Mouse (Mus musculus): ENCODE data around the gene Inmt. TPM values are rescaled to one million over a fixed set of nuclear protein-coding genes. Genes with fewer than 3 reads are reported as not detected.
A peak's percentile ranks its signal among the peaks of the same experiment; 100 is the strongest.

The Inmt gene
- polyA plus RNA-seq, 1 experiment, result not detected

DNA sequence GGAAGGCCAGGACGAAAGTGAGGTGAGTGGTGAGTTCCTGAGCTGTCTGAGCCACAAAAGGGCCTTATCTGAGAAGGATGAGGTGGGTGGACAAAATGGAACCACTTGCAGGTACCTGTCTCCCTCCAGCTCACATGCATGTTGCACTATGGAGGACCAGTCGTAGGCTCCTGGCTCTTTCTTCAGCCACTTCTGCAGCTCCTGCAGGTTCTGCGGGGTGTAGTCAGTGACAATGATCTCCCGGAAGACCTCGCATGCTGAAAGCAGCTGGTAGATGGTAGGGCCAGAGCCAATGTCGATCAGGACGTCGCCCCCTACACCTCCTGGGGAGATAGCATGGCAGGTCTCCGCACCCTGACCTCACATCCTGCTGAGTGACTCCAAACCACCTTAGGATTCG is 1.7 kb downstream of the Inmt start:
- H3K9me3 ChIP-seq (replicated peaks; ENCODE audit: control insufficient read depth, insufficient read depth, low read length, poor library complexity, severe bottlenecking), result no peaks in the 10 kb centered on the region

GRCm38 (mm10) chr6:55171638-55172037 is 3.2 kb downstream of the Inmt start:
- no peaks in the 10 kb centered on the region for H3K9me3 ChIP-seq (replicated peaks; ENCODE audit: control insufficient read depth, insufficient read depth, low read length, poor library complexity, severe bottlenecking)
- H3K4me1 ChIP-seq (ENCODE audit: control insufficient read depth, insufficient read depth, low read length), result peaks cover 5% of the 10 kb centered on the region
- no peak overlapping the region for H3K27ac ChIP-seq (ENCODE audit: insufficient read depth, low read length)
- peak; percentile 22 for TF ChIP-seq CTCF (IDR thresholded peaks at IDR 0.05; ENCODE audit: low read depth, low read length)
- TF ChIP-seq POLR2A (IDR thresholded peaks at IDR 0.05; ENCODE audit: insufficient read depth, low read length), result no peak
- no peak overlapping the region for H3K9ac ChIP-seq (ENCODE audit: low read depth, poor library complexity, severe bottlenecking)
- H3K36me3 ChIP-seq (ENCODE audit: control insufficient read depth, insufficient read depth, low read length, poor library complexity, severe bottlenecking), result no peaks in the 10 kb centered on the region
- H3K4me3 ChIP-seq (ENCODE audit: low read depth, low read length), result no peak overlapping the region
- H3K27me3 ChIP-seq (ENCODE audit: control insufficient read depth, insufficient read depth, low read length, poor library complexity, severe bottlenecking), result no peaks in the 10 kb centered on the region

More for the DNA sequence above, 1.7 kb downstream of the Inmt start:
- Histone ChIP-seq H3K4me3 (ENCODE audit: low read depth, low read length) (no peak overlapping the region), H3K4me1 (ENCODE audit: control insufficient read depth, insufficient read depth, low read length) (peaks cover 5% of the 10 kb centered on the region), H3K27me3 (ENCODE audit: control insufficient read depth, insufficient read depth, low read length, poor library complexity, severe bottlenecking) (no peaks in the 10 kb centered on the region), H3K36me3 (ENCODE audit: control insufficient read depth, insufficient read depth, low read length, poor library complexity, severe bottlenecking) (no peaks in the 10 kb centered on the region), H3K9ac (ENCODE audit: low read depth, poor library complexity, severe bottlenecking) (no peak overlapping the region), H3K27ac (ENCODE audit: insufficient read depth, low read length) (no peak overlapping the region)
- TF ChIP-seq POLR2A (IDR thresholded peaks at IDR 0.05; ENCODE audit: insufficient read depth, low read length) (no peak), CTCF (IDR thresholded peaks at IDR 0.05; ENCODE audit: low read depth, low read length) (no peak), EP300 (IDR thresholded peaks at IDR 0.05; ENCODE audit: insufficient read depth, low read depth, low read length) (no peak)

- Histone ChIP-seq H3K4me3 (ENCODE audit: low read depth, low read length) (no peak overlapping the region), H3K9ac (ENCODE audit: low read depth, poor library complexity, severe bottlenecking) (no peak overlapping the region), H3K9me3 (replicated peaks; ENCODE audit: control insufficient read depth, insufficient read depth, low read length, poor library complexity, severe bottlenecking) (no peaks in the 10 kb centered on the region), H3K36me3 (ENCODE audit: control insufficient read depth, insufficient read depth, low read length, poor library complexity, severe bottlenecking) (no peaks in the 10 kb centered on the region), H3K4me1 (ENCODE audit: control insufficient read depth, insufficient read depth, low read length) (peaks cover 5% of the 10 kb centered on the region), H3K27me3 (ENCODE audit: control insufficient read depth, insufficient read depth, low read length, poor library complexity, severe bottlenecking) (no peaks in the 10 kb centered on the region), H3K27ac (ENCODE audit: insufficient read depth, low read length) (no peak overlapping the region)
- no peak for TF ChIP-seq EP300 (IDR thresholded peaks at IDR 0.05; ENCODE audit: insufficient read depth, low read depth, low read length)
- TF ChIP-seq POLR2A (IDR thresholded peaks at IDR 0.05; ENCODE audit: insufficient read depth, low read length), result no peak
- no peak for TF ChIP-seq CTCF (IDR thresholded peaks at IDR 0.05; ENCODE audit: low read depth, low read length)
These were observed 5.0 kb downstream of the Inmt start for GRCm38 (mm10) chr6:55169818-55170217.

DNA sequence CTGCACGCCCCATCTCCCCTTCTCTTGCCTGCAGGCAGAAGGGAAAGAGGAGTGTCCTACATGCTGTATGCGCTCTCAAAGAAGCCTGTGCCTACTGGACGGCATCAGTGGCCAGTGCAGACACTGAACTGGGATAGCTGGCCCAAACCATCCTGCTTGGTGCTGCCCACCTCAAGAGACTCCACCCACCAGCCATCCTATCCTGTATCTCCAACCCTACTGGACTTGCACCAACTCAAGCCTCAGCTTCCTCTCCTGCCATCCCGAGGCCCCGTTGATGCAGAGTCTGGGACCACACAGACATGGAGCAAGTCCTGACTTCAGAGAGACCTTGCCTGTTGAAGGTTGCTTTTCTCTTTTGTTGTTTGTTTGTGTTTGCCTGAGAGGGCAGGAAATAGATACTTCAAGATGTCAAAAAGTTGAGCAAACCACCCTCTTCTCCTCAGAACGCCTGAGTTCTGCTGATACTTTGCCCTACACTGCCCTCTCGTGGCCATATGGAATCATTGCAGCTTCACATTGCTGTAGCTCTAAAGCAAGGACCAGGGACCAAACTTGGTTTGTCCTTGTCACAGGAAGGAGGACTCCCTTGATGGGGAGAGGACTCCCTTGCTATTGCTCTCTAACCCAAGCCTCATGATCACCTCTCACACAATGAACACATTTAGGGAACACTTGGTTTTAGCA is 7.9 kb downstream of the Inmt start:
- no peak overlapping the region for H3K27ac ChIP-seq (ENCODE audit: insufficient read depth, low read length)
- no peak overlapping the region for H3K9ac ChIP-seq (ENCODE audit: low read depth, poor library complexity, severe bottlenecking)
- peak; percentile 53 for TF ChIP-seq CTCF (IDR thresholded peaks at IDR 0.05; ENCODE audit: low read depth, low read length)
- no peak for TF ChIP-seq EP300 (IDR thresholded peaks at IDR 0.05; ENCODE audit: insufficient read depth, low read depth, low read length)
- H3K27me3 ChIP-seq (ENCODE audit: control insufficient read depth, insufficient read depth, low read length, poor library complexity, severe bottlenecking), result no peaks in the 10 kb centered on the region
- no peak overlapping the region for H3K4me3 ChIP-seq (ENCODE audit: low read depth, low read length)
- H3K36me3 ChIP-seq (ENCODE audit: control insufficient read depth, insufficient read depth, low read length, poor library complexity, severe bottlenecking), result no peaks in the 10 kb centered on the region
- peaks cover 5% of the 10 kb centered on the region for H3K4me1 ChIP-seq (ENCODE audit: control insufficient read depth, insufficient read depth, low read length)
- no peaks in the 10 kb centered on the region for H3K9me3 ChIP-seq (replicated peaks; ENCODE audit: control insufficient read depth, insufficient read depth, low read length, poor library complexity, severe bottlenecking)

- Histone ChIP-seq H3K9ac (ENCODE audit: low read depth, poor library complexity, severe bottlenecking) (no peak overlapping the region), H3K4me1 (ENCODE audit: control insufficient read depth, insufficient read depth, low read length) (peaks cover 6% of the 10 kb centered on the region)
- TF ChIP-seq CTCF (IDR thresholded peaks at IDR 0.05; ENCODE audit: low read depth, low read length) (no peak), POLR2A (IDR thresholded peaks at IDR 0.05; ENCODE audit: insufficient read depth, low read length) (no peak), EP300 (IDR thresholded peaks at IDR 0.05; ENCODE audit: insufficient read depth, low read depth, low read length) (no peak)
These were observed 11.7 kb downstream of the Inmt start for GRCm38 (mm10) chr6:55163046-55163584.

GRCm38 (mm10) chr6:55161311-55161761 is 13.5 kb downstream of the Inmt start:
- H3K27me3 ChIP-seq (ENCODE audit: control insufficient read depth, insufficient read depth, low read length, poor library complexity, severe bottlenecking), result no peaks in the 10 kb centered on the region
- H3K27ac ChIP-seq (ENCODE audit: insufficient read depth, low read length), result no peak overlapping the region
- H3K9me3 ChIP-seq (replicated peaks; ENCODE audit: control insufficient read depth, insufficient read depth, low read length, poor library complexity, severe bottlenecking), result no peaks in the 10 kb centered on the region
- H3K4me1 ChIP-seq (ENCODE audit: control insufficient read depth, insufficient read depth, low read length), result peaks cover 6% of the 10 kb centered on the region
- no peak overlapping the region for H3K9ac ChIP-seq (ENCODE audit: low read depth, poor library complexity, severe bottlenecking)
- H3K36me3 ChIP-seq (ENCODE audit: control insufficient read depth, insufficient read depth, low read length, poor library complexity, severe bottlenecking), result no peaks in the 10 kb centered on the region
- no peak overlapping the region for H3K4me3 ChIP-seq (ENCODE audit: low read depth, low read length)
- TF ChIP-seq POLR2A (IDR thresholded peaks at IDR 0.05; ENCODE audit: insufficient read depth, low read length) (no peak), EP300 (IDR thresholded peaks at IDR 0.05; ENCODE audit: insufficient read depth, low read depth, low read length) (no peak), CTCF (IDR thresholded peaks at IDR 0.05; ENCODE audit: low read depth, low read length) (no peak)

More at GRCm38 (mm10) chr6:55163046-55163584, 11.7 kb downstream of the Inmt start:
- Histone ChIP-seq H3K27ac (ENCODE audit: insufficient read depth, low read length) (no peak overlapping the region), H3K4me3 (ENCODE audit: low read depth, low read length) (no peak overlapping the region), H3K36me3 (ENCODE audit: control insufficient read depth, insufficient read depth, low read length, poor library complexity, severe bottlenecking) (no peaks in the 10 kb centered on the region), H3K27me3 (ENCODE audit: control insufficient read depth, insufficient read depth, low read length, poor library complexity, severe bottlenecking) (no peaks in the 10 kb centered on the region), H3K9me3 (replicated peaks; ENCODE audit: control insufficient read depth, insufficient read depth, low read length, poor library complexity, severe bottlenecking) (no peaks in the 10 kb centered on the region)
